Mouse (Mus musculus): ENCODE measurements around the gene Ndc1.
"Not testable (repeated sequence)": the region's sequence is repeated elsewhere in the genome, so short reads cannot be mapped to it uniquely, and the experiment has no call there.

Gene Ndc1

DNA sequence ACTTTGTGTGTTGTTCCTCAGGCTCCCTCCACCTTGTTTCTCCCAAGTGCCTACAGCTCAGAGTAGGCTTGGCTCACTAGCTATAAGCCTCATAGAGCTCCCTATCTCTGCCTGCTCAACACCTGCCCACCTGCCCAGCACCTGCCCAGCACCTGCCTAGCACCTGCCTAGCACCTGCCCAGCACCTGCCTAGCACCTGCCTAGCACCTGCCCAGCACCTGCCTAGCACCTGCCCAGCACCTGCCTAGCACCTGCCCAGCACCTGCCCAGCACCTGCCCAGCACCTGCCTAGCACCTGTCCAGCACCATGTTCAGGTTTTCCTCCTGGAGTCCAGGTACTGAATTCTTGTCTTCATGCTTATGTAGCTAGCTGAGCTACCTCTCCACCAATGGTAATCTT, 1.2 kb upstream of the Ndc1 start:
- not testable (repeated sequence) for DNase-seq

DNA sequence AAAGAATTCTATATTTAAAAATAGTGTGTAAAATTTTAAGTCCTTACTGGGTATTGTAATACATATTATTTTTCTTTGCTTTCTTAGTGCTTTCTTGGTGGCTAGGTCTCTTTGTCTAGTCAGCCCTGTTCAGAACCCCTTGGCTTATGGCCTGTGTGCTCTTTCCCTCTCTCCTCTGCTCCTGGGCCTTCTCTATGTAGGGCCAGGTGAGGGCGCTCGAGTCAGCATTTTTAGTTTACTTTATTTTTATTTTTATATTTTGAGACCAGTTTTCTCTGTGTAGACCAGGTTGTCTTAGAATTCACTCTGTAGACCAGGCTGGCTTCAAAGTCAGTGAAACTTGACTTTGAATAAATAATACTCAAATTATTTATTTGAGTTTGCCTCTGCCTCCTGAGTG, 4.7 kb downstream of the Ndc1 start:
- DNase-seq = no peak

DNA sequence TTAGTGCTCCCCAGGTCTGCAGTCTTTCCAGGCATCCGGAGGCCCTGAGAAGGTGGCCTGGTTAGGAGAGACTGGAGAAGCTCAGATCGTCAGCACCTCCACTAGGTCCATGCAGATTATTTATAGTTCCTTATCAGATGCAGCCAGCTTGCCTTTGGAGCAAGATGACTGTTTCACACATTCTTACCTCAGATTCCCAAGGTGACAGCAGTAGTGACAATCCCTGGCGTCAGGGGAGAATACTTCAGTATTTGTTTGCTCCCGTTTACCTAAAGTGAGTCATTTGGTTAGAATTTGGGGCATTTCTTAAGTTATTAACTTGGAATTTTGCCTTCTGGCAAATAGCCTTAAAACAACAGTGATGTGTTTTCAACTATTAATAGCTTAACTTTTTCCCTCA, 7.1 kb downstream of the Ndc1 start:
- DNase-seq = no peak

DNA sequence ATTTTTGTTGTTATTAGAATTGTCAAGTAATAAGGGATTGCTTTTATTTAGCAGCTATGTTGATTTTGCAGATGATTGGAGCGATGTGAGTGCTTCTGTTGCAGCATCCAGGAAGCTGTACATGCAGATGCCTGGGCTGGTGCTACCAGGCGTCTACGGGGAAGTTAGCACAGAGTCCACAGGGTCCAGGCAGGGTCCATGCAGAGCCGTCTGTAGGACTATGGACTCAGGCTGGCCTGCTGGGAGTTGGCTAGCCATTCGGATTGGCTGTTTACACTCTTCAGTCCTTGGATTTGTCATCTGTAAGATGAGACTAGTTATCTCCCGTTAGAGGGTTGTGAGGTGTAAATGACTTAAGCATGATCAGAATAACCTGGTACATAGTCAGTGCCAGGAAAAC, 11.4 kb downstream of the Ndc1 start:
- DNase-seq = peak; percentile 50 to 66

DNA sequence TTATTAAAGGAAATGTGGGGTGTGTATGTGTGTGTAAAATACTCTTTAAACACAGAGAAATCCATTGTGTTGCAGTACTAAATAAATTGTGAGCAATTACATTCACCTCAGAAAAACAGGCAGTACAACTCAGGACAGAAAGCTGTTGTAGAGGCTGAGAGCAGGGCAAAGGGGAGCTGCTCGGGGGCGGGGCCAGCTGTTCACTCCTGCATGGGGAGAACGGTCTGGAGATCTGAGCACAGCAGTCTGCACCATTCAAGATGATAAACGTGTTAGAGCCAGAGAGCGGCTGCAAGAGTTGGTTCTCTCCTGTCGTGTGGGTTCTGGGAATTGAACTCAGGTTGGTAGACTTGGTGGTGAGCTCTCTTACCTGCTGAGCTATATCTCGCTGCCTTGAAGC, 13.3 kb downstream of the Ndc1 start:
- peak in 1 of 2 experiments; percentile 30 for DNase-seq

DNA sequence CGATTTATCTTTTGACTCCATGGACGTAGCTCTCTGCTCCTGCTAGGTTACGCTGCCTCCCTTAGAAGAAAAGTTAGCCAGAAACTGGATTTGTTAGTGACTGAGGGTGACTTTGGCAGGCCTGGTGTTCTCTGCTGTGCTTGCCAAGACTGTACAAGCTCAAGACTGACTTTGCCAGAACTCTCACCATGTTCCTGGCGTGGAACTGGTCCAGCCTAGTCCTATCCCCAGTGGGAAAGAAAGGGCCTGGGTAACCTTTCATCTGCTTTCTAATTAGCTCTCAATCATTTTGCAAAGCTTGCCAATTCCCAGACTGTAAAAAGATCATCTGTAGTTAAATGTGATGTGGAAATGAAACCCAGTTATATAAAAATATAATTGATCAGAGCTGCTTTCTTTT, 19.5 kb downstream of the Ndc1 start:
- peak; percentile 42 to 53 for DNase-seq

DNA sequence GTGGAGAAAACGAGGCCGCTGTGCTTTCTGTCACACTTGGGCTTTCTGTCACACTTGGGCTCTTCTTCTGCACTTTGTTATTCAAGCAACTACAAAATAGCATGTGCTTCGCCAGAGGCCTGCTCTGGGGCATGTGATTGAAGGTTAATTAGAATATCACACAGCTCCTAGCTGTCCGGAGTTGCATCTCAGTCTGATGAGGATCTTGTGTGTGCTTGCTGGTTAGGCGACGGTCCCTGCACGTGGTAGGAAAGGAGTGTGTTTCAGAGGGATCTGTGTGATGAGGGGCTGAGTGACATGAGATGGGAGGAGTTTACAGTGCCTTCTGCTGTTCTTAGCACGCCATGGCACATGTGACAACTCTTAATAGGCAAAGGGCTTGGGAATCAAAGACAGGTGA, 19.9 kb downstream of the Ndc1 start:
- DNase-seq = no peak

DNA sequence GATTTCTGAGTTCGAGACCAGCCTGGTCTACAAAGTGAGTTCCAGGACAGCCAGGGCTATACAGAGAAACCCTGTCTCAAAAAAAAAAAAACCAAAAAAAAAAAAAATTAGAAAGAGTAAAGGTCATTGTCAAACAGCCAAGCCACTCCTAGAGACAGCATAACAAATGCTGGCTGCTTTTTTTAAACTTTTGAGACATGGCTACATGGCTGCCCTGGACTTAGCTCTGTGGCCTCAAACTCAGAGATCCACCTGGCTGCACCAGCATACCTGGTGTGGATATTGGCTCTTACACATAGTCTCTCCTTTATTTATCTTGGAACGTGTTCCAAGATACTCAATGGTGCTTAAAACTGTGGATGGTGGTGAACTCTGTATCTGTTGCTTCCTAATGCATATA, 20.7 kb downstream of the Ndc1 start:
- DNase-seq = peak; percentile 41 to 72

DNA sequence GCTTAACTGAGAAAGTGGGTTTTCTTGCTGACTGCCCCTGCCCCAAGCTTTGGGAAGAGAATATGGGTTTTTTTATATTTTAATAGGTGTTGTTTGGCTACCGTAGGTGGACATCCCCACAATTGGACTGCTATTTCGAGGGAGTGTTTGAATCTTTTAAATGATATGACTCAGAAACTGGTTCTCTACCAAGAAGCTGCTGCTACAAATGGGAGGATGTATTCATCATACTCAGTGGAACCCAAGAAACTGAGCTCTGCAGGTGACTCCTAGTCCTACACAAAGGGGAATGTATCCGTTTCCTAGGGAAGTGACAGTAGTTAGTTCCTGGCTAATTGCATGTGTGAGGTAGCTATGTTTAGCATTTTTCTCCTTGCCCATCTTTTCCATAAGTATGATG, 21.8 kb downstream of the Ndc1 start:
- no peak for DNase-seq

DNA sequence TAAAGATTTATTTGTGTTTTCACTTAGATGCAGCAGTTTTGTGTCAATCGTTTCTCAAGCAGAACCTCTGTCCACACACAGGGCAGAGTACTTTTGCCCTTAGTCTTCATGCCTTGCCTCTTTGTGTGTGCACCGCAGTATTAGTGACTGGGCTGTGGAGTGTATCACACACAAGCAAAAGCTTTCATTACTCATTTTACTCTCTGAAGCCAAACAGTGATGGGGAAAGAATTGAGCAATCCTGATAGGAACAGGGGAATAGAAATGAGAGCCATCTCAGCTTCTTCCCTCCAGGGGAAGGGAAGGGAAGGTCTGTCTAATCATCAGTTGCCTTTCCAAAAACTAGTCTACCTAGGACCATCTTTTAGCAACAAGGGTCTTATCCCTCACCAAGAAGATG, 26.2 kb downstream of the Ndc1 start:
- no peak for DNase-seq

DNA sequence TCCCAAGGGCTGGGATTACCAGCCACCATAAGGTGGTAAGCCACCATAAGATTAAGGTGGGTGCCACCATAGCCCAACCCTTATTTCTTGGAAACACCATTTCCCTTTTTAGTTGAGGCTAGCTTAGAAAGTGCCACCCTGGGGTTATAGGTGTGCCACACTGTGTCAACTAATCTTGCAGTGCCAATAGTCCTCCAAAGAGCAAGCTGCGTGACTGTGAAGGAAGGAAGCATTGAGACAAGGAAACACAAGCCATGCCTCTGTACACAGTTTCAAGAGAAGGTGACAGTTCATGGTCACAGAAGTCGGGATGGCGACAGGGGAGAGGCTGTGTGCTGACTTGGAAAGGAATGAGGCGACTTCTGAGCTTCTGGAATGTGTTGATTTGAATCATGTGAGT, 52.6 kb downstream of the Ndc1 start:
- DNase-seq = no peak

DNA sequence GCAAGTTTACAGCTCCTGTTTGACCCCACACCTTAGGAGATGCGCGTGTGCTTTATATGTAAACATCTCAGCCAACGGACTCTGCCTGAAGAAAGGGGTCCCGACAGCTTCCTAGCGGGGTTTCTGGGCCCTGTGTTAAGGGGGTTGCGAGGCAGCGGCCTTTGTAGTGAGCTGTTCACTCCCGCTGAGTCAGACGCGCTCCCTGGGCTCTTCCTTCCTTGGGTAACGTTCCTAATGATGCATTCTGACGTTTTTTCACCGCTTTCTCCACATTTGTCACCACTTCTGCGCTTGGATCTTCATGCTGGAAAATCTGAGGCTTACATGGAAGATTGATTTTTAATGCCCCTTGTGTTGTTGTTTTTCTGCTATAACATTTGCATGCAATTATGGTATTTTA, 54.1 kb downstream of the Ndc1 start:
- DNase-seq = no peak

DNA sequence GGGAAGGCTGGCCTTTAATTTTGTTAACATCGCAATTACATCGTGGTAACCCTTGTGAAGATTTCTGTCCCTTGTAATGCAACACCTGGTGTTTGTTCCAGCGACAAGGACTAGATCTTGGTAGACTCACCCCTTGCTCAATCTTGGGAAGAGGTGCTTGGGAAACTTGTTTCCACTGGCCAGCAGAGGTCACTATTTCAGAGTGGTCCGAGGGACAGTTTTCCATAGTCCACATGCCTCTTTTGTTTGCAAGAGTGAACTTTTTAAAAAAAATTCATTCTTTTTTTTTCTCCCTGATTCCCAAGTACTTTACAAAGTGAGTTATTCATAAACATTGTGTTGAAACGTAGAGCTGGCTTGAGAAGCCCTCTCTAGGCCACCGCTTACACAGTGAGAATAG, 54.6 kb downstream of the Ndc1 start:
- peak; percentile 22 to 47 for DNase-seq

DNA sequence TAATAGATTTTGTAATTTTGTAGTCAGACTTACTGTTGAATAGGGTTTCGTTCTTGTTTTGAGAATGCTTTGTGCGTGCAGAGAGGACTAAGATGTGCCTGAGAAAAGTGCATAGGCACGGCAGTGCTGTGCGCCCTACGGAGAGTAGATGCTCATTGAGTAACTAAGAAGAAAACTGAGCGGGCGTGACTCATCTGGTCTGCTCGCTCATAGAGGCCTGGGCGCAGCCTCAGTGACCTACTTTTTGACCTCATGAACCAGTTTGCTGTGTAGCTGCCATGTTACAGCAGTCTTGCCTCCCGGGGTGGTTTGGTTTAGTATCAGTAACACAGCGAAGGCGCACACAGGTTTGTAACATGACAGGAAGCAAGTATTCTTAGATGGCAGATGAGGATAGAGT, 58.0 kb downstream of the Ndc1 start:
- no peak for DNase-seq

DNA sequence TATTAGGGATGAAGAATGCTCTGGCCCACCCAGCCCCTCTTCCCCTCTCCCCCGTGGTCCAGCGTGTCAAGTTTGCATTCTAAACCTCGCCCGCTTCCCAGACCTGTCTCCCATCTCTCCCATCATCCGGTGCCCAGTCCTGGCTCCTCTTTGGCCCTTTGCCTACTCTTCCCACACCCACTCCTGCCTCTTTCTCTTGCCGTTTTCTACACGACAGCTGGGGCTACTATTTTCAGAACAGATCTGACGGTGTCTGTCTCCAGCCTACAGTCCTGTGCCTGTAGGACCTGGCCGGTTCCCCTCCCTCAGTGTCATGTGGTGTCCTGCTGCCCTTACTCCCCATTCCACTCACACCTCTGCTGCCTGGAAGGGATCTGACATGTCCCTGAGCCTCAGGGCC, 59.0 kb downstream of the Ndc1 start:
- DNase-seq = no peak

DNA sequence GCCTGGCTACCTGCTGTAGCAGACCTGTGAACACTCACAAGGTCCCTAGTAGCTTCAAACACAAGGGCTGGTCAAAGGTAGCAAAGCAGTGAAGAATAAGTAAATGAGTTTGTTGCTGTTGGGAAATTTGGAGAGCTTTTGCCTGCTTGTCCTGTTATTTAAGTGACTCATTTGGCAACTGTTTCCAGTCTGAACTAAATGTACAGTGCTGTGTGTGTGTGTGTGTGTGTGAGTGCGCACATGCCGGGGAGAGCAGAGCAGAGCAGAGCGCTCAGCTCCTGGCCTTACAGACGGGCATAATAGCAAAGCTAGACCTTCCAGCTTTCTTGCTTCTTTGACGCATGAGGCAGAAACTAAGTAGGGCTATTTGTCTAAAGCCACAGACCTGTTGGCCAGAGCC, 65.1 kb downstream of the Ndc1 start:
- DNase-seq = no peak

DNA sequence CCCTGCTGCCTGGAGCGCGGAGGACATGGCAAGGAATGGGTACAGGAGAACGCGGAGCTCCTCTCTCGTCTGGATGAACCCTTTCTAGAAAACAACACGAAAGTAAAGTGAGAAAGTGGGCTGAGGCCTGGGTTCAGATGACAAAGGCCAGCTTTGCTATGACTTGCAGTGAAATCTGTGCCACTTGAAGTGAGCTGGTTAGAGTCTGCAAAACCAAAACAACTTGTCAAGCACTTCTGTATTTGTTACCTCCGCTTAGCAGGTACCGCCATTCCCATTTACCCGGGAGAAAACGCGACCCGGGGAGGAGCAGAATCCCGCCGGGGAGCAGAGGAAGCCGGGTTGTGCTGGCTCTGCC, 66.4 kb downstream of the Ndc1 start:
- DNase-seq = no peak

DNA sequence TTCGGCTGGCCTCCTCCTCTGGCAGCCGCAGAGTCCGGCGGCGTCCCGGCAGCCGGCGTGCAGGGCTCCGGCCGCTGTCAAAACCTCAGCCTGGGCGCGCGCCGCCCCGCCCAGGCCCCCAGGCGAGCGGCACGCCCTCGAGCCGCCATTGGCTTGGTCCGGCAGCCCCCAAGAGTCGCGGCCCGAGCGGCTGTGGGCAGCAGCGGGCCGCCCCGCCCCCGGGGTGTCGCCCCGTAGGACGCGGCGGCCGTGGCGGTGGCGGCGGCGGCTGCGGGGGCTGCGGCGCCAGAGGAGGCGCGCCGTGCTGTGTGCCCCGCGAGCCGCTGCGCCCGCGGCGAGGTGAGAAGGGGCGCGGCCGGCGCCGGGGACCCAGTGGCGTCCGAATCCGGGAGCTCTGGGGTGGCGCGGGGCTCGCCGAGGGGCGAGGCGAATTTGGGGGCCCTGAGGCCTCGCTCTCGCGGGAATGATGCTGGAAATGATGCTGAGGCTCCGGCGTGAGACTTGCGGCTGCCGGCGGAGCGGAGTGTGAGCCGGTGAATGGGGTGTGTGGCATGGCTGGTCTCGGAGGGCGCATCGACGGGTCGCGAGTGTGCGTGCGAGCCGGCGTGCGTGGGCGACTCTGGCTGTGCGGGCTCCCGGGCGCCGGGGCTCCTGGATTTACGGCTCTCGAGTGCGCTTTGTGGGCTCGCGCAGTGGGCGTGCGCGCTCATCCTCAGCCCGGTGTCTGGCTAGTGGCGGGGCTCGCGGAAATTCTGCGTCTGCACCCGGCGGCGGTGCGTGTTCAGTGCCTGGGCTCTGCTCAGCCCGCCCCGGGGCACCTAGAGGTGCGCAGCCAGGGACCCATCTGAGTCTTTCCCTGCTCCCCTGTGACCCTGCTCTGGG, 67.0 kb downstream of the Ndc1 start, which contains the start of gene Glis1:
Gene Glis1 (plus strand): TSS at position 236 of the 882 bp plus-strand sequence.
- DNase-seq = peak; percentile 77 to 82

DNA sequence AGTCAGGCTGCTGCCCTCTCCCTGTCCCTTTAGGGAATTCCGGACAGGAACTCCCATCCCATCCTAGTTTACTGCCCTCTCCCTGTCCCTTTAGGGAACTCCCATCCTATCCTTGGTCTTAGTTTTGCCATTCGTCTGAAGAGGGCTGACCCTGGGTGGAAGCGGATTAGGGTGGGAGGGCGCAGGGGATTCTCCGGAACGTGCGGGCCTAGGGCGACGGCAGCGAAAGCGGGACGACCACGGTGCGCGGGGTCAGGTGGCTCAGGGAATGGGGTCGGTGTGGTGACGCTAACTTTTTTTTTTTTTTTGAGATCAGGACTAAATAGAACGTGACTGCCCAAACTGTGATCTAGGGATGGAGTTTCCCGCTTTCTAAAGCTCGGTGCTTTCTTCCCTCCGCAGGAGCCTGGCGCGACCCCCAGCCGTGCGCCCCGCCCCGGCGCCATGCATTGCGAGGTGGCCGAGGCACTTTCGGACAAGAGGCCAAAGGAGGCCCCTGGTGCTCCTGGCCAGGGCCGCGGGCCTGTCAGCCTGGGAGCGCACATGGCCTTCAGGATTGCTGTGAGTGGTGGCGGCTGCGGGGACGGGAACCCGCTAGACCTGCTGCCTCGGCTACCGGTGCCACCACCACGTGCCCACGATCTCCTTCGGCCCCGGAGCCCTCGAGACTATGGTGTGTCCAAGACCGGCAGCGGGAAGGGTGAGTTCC, 67.8 kb downstream of the Ndc1 start:
- DNase-seq = peak in 1 of 2 experiments; percentile 14

DNA sequence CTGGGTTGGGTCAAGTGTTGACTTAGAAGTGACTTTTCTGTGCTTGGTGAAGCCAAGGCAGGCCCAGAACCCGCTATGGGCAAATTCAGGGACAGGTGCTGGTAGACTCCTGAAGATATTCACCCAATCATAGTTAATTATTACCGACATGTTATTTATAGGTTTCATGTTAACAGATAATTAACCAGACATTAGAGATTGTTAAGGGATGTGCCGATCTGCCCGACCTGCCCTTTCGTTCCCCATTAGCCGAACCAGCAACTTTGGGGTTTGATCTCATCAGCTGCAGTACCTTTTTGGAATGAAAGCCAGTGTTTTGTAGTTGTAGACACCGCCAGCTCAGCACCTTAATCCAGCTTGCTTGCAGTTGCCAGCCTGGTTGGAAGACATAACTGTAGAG, 68.9 kb downstream of the Ndc1 start:
- peak; percentile 79 to 82 for DNase-seq

DNA sequence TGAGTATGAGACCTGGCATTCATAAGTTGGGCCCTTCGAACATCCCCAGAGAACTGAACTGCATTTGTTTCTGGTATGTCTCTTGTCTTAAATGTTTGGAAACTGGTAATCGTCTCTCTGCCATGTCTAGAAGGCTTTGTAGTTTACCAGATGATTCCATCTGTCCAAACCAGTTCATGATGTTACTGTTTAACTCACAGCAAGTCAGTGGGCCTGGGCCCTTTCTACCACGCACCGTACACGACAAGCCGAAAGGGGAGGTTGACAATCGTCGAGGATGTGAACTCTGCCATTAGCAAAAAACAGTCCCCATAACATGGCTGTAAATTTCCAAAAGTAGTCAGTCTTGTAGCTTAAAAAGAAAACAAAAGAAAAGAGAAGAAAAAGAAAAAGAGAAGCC, 71.2 kb downstream of the Ndc1 start:
- DNase-seq = peak in 1 of 2 experiments; percentile 29

DNA sequence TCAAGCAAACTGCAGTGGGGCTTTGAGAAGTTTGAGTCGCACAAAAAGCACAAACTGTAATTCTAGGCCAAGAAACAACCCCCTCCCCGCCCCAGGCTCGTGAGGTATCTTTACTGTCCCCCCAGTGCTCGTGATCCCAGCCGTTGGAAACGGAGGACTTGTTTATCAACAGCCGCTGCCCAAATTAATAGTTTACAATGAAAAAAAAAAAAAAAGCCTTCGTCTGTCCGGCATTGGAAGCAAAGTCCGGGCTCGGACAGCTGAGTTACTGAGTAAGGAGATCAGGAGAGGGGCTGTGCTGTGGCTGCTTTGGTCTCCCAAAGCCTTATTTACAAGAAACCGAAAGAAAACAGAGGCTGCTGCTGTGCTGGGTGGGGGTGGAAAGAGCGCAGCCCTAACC, 72.7 kb downstream of the Ndc1 start:
- peak; percentile 70 to 72 for DNase-seq

DNA sequence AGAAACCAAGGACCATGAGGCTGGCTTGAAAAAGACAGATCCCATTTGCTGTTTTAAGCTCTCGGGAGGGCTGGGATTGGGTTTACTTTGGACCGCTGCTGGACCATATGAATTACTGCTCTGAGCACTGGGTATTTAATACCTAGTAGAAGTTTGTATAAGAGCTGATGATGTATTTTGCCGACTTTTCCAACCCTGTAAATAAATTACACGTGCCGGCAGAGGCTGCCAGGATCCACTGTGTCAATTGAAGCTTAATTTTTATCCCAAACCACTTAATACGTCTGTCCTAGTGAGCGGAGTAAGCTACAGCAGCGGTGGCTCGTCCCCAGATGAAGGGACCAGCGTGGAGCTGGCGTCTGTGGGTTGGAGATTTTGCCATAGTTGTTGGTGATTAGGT, 74.7 kb downstream of the Ndc1 start:
- DNase-seq = peak; percentile 78 to 81

DNA sequence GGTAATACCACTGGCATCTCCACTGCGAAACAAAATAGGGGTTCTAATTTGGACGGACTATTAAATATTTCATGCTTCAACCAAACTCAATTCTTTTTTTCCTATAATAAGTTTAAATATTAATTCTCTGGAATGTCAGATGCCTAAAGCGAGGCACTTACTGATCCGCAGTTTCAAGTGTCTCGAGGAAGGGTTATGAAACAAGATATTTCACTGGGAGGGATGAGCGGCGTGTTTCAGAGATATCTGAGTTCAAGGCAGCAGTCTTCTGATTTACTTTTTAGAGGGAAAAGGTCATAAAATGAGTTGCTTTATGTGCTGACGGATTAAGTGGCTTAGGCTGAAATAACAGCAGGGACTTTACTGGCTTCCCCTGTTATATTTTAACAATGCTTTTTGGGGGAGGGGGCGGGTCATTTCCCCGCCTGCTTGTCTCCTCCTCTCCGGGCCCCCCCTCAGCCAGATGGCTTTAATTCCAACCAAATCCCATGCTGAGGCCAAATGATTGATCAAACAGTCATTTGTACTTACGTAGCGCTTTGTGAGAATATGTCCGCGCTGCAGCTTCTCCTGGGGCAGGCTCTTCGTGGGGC, 75.4 kb downstream of the Ndc1 start:
- DNase-seq = peak in 1 of 2 experiments; percentile 44
